ENCODE assay signal across 10 mouse cellular contexts in genomic region chr6:17772514-17772913, GRCm38 (mm10).
A peak's percentile ranks its signal among the peaks of the same experiment; 100 is the strongest.
DNase-seq lines count a peak whose midpoint lies in the region; ATAC-seq and TF ChIP-seq lines count a peak whose summit lies in the region.
"Had no signal": no experiment of that assay in that cellular context is flagged by ENCODE, and none has a peak within 500 bp of the region (broad histone marks: within the 10 kb centered on the region; RNA-seq: fewer than 3 reads in every experiment).

No protein-coding gene starts in this region.

- no peak overlapping the region; the same call in none of the 2 replicates for H3K4me2 ChIP-seq in intestine, postnatal 0 days (replicated peaks; ENCODE audit: low read depth)
- H3K4me2 ChIP-seq in liver, postnatal 0 days (ENCODE audit: low read depth, low read length): no peak overlapping the region
- H3K4me2 ChIP-seq: neural tube, embryonic 12.5 days had no signal

- no peak overlapping the region for H3K9ac ChIP-seq in intestine, postnatal 0 days (ENCODE audit: low read depth, low read length)
- H3K9ac ChIP-seq in liver, postnatal 0 days (replicated peaks): no peak overlapping the region
- H3K9ac ChIP-seq: neural tube, embryonic 12.5 days had no signal

- H3K36me3 ChIP-seq in intestine, postnatal 0 days (ENCODE audit: control insufficient read depth, insufficient read depth): no peaks in the 10 kb centered on the region
- no peaks in the 10 kb centered on the region for H3K36me3 ChIP-seq in liver, postnatal 0 days (replicated peaks; ENCODE audit: insufficient read depth, low read length)
- H3K36me3 ChIP-seq: neural tube, embryonic 12.5 days had no signal

- no peak overlapping the region for H3K4me3 ChIP-seq in intestine, postnatal 0 days (ENCODE audit: low read depth, low read length)
- no peak overlapping the region for H3K4me3 ChIP-seq in liver, postnatal 0 days (ENCODE audit: low read depth, low read length)
- H3K4me3 ChIP-seq: neural tube, embryonic 12.5 days had no signal

- no peaks in the 10 kb centered on the region for H3K27me3 ChIP-seq in intestine, postnatal 0 days (replicated peaks; ENCODE audit: control insufficient read depth, insufficient read depth, low read length)
- H3K27me3 ChIP-seq in liver, postnatal 0 days (ENCODE audit: insufficient read depth, low read length): no peaks in the 10 kb centered on the region
- H3K27me3 ChIP-seq: neural tube, embryonic 12.5 days had no signal

- H3K9me3 ChIP-seq in intestine, postnatal 0 days (ENCODE audit: control insufficient read depth): no peaks in the 10 kb centered on the region
- H3K9me3 ChIP-seq in liver, postnatal 0 days (ENCODE audit: low read length): no peaks in the 10 kb centered on the region
- H3K9me3 ChIP-seq: neural tube, embryonic 12.5 days had no signal

- intact Hi-C loops in heart, postnatal 36 days (cut with DNase I): no loop called here

- peak; percentile 89 for DNase-seq in heart, adult 11 months
- DNase-seq in heart, postnatal 36 days: no peak
- peak; percentile 14 to 16 for DNase-seq in lung, adult 18-20 months
- no peak for DNase-seq in lung, postnatal 4 days
- no peak for DNase-seq in liver, postnatal 0 days
- no peak for DNase-seq in cerebellum, postnatal 36 days
- DNase-seq in spleen, adult 18-20 months: no peak
- DNase-seq: gastrocnemius, postnatal 36 days had no signal

- H3K27ac ChIP-seq in intestine, postnatal 0 days (ENCODE audit: low read depth, low read length): no peak overlapping the region
- peak overlapping the region; percentile 55; the same call in 1 of the 2 replicates for H3K27ac ChIP-seq in liver, postnatal 0 days (ENCODE audit: low read depth)
- H3K27ac ChIP-seq: neural tube, embryonic 12.5 days had no signal

- 55% methylated on average over 3 of the region's 3 CpGs for WGBS in intestine, postnatal 0 days
- WGBS in liver, postnatal 0 days (ENCODE audit: insufficient replicate concordance): 56% methylated on average over 3 of the region's 3 CpGs

- ATAC-seq in intestine, postnatal 0 days: peak; percentile 65
- ATAC-seq in liver, postnatal 0 days: peak; percentile 19; the same call in 1 of the 2 replicates

- no peak for TF ChIP-seq EP300 in liver, postnatal 0 days (IDR thresholded peaks at IDR 0.05; ENCODE audit: low read depth)

- H3K4me1 ChIP-seq in intestine, postnatal 0 days (replicated peaks; ENCODE audit: control insufficient read depth, insufficient read depth, low read length): 0 out of 2 replicates have a peak, but pooled peaks cover 2% of the 10 kb centered on the region
- H3K4me1 ChIP-seq in liver, postnatal 0 days (ENCODE audit: insufficient read depth): peaks cover 27% of the 10 kb centered on the region

- TF ChIP-seq CTCF in intestine, postnatal 0 days (IDR thresholded peaks at IDR 0.05; ENCODE audit: low read depth): no peak
- TF ChIP-seq CTCF in liver, postnatal 0 days (IDR thresholded peaks at IDR 0.05; ENCODE audit: low read depth): no peak

Comparison
In these comparisons a context has a peak if more than half of its experiments do, and no peak if none do; other contexts are left out.
1. DNase-seq: peak in heart, adult 11 months (single experiment) and lung, adult 18-20 months (2 of 2); none in heart, postnatal 36 days (0 of 2), lung, postnatal 4 days (0 of 2), liver, postnatal 0 days (single experiment), cerebellum, postnatal 36 days (0 of 2) and spleen, adult 18-20 months (0 of 2).